Mouse (Mus musculus) retina, embryonic 14.5 days (tissue): ENCODE data around the gene Klhl12.
"Not testable (repeated sequence)": the region's sequence is repeated elsewhere in the genome, so short reads cannot be mapped to it uniquely, and the experiment has no call there.

Experiments used
- DNase-seq: peaks from one replicate; pipeline ENCODE4 v3.0.0-alpha.2; 2015; ENCODE audit warnings: low spot score

Klhl12 gene

DNA sequence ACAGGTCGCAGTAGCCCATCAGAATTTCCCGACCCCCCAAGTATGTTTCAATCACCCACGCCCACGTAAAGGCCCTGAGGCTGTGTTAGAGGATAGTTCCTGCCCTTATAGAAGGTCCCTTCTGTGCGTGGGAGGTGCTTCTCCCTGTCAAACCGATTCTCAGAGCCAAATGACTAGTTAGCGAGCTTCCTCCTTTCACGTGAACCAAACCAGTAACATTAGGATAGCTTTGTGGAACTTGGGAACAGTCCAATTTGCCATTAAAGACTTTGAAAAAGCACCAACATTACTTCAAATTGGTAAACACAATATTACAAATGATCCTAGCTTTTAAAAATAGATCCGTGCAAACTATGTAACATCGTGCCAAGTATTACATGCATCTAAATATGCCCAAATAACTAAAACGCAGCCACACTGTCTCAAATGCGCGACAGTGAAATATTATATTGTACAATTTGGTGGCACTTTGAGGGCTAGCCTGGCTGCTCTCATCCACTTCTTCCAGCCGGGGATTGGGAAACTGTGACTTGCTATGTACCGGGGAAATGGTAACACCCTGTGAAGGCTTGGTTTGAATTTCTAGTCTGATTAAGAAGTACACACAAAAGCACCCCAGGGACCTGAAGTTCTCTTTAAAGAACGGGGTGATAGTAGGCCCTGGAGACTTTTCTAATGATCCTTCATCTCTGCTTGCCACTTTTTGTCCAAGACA lies 58.7 kb downstream of the Klhl12 start:
- DNase-seq: no peak

DNA sequence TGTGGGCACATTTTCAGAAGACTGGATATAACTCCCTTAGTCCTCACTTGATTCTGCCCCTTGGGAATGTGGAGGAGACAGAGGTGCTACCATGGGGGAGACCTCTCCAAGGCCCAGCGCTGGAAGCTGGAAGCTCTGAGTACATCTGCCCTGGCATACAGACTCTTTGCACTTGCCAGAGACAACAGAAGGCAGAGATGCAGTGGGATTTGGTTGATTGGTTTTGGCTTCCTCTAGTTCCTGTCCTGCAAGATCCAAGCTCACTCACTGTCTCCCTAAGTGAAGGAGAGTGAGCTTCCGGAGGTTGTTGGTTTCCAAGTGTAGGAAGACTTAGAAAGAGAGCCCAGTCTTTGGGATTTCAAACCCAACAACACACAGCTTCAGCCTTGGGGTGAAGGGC lies 60.6 kb downstream of the Klhl12 start:
- DNase-seq: no peak

DNA sequence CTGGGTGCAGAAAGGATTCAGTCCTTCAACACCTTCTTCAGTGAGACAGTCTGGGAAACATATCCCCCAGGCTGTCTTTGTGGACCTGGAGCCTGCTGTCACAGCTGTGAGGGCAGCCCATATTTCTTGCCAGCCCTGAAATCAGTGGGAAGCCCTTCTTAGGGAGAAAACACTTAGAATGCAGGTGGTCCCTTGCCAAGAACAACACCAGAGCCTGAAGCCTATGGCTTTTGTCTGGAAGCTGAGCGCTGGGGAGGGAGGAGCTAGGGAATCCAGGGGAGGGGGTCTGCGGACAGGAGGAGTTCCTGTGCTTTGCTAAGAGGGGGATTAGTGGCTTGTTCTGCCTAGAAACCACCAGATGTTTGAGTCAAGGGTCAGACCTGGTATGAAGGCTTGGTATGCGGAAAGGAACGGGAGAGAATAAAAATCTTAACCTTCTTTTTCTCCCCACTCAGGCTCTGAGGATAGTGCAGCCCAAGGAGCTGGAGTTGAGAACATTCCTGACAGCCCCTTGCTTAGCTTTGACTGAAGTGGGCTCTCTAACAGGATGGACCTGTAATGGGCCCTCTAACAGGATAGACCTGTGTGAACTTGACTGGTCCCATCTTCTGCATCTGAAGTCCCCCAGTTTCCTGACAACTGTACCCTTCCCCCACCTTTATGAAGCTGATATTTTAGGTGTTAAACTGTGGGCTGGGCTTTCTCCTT lies 61.3 kb downstream of the Klhl12 start:
- peak; percentile 40 for DNase-seq

DNA sequence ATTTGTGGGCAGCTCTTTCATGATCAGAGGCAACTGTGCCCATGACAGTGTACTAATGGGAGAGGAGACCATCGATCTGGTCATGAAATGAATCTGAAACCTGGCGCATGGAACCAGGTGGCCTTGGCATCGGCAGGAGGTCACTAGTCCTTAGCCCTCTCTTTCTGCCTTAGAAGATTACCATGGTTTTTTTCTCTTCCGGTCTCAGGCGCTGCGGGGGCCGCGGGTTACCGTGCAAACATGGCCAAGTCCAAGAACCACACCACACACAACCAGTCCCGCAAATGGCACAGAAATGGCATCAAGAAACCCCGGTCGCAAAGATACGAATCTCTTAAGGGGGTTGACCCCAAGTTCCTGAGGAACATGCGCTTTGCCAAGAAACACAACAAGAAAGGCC lies 62.5 kb downstream of the Klhl12 start:
- not testable (repeated sequence) for DNase-seq

DNA sequence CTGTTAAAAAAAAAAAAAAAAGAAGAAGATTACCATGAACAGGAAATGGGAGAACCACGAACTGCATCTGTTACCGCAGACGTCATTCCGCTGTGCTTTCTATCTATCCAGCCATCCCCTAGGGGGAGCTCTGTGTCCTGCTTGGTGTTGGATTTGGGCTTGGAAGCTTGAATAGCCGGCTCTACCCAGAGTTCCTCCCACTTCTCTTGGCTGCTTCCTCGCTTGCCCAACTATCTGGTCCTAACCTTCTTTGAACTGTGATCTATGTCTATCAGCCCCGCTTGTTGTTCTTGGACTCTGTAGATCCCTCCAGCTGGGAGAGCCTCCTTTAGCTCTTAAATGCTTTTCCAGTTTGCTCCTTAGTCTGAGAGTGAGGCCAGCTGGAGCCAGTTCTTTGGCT lies 63.3 kb downstream of the Klhl12 start:
- DNase-seq: peak; percentile 88

DNA sequence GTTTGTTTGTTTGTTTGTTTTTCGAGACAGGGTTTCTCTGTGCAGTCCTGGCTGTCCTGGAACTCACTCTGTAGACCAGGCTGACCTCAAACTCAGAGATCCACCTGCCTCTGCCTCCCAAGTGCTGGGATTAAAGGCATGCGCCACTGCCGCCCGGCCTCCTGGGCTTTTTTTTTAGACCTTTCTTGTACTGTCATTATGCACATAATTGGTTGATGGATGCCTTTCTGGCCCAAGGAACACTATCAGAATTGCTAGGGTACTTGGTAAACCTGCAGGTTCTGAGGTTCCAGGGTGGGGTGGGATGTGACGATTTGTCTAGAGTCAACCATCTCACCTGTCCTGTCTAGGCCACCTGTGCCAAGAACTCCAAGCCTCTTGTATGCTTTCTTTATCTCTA lies 63.9 kb downstream of the Klhl12 start:
- DNase-seq: not testable (repeated sequence)

DNA sequence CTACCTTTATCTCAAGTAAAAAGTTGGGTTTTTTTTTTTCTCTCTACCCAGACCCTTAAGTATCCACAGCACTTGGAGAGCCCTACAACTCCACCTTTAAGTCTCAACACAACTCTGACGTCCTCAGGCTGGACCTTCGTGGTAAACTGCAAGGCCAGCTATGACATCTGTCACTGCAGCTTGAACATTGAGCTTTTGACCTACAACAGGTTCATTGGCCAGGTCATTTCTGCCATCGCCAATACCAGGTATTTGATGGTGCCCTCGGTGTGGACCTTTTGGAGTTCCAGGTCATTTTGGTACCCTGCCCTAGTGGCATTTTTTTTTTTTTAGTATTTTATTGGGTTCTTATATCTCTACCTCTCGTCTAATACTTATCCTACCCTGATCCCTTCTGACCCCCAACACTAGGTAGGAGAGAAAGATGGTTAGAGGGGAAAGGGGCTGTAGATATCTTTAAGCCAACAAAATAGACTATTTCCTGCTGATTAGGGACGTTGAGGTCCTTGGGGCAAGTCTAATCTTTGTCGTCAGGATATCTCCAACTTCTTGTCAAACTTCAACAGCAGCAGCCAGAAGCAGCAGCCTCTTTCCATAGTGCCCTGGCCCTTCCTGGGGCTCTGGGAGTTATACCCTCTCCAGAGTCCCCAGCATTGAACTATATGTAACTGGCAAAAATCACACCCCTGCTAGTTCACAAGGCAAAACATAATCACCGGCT lies 64.8 kb downstream of the Klhl12 start:
- DNase-seq: no peak

DNA sequence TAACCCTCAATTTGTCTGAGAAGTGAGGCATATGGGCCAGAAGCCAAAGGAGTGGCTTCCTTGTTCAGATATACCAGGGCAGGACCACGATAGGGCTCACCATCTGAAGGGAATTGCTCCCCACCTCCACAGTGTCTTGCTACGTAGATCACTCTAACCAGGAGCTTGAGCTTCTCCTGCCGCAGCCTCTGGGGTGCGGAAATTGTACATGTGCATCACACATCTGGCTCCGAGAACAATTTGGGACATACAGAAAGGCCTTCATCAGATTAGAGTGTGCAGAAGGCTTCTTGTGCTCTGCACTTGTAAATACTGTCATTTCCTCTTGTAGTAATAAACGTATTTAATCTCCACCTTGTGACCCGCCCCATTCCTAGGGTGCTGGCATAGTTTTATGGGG lies 65.8 kb downstream of the Klhl12 start:
- no peak for DNase-seq

DNA sequence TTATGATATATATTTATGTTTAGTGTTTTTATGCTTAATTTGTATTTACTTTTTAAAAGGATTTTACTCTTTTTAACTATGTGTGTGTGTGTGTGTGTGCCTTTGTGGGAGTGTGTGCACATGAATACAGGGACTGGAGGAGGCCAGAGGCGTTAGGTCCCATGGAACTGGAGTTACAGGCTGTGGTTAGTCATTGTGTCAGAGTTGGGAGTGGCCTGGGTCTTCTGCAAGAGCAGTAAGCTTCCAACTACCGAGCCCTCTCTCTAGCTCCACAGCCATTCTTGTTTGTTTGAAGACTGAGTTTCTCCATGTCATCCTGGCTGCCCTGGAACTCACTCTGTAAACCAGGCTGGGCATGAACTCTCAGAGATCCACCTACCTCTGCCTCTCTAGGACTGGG lies 67.0 kb downstream of the Klhl12 start:
- no peak for DNase-seq

DNA sequence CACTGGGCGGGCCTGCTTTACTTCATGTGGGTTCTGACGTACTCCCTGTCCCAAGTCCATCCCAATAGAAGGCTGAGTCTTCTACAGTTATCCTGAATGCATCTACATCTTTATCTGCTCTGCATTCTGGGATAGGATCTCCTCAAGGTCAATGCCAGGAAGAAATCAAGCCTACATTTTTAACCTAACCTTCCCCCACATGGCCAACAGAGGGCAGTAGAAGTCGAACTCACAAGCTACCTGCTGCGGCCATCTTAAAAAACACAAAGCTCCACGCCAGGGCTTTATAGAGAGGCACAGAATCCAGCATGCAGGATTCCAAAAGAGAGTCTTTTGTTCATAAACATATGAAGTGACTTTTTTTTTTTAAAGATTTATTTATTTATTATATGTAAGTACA lies 69.1 kb downstream of the Klhl12 start:
- peak; percentile 22 for DNase-seq

DNA sequence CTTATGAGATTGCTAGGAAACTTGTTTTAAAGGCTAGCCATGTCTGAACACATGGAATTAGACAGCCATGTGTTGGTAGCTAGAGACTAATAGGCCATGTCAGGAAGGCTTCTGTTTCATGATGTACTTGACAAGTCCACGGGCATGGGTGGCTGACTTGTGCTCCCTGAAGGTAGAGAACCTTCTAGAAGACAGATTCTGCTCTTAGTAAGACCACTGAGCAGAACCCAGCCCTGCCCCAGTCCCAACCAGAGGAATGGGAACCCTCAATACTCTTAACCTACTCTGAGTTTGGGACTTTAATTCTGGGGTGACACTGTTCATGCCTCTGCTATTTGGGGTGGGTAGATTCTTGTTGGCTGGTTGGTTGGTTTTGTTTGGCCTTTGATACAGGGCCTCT lies 69.7 kb downstream of the Klhl12 start:
- DNase-seq: no peak

DNA sequence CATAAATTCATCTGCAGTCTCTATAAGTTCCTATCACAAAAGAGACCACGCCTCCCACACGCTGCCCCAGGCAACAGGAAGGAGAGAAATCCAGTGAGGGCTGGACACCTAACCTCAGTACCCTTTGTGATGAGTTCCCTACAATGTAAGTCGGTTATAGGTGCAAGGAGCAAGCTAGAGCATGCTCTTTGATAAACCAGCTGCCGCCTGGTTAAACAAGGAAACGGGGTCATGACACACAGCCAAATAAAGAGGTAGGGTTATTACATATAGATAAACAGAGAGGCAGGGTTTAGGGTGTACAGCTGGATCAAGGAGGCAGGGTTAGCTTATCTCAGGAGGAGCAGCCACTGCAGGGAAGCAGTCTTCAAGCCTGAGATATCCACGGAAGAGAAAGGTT lies 71.4 kb downstream of the Klhl12 start:
- no peak for DNase-seq

DNA sequence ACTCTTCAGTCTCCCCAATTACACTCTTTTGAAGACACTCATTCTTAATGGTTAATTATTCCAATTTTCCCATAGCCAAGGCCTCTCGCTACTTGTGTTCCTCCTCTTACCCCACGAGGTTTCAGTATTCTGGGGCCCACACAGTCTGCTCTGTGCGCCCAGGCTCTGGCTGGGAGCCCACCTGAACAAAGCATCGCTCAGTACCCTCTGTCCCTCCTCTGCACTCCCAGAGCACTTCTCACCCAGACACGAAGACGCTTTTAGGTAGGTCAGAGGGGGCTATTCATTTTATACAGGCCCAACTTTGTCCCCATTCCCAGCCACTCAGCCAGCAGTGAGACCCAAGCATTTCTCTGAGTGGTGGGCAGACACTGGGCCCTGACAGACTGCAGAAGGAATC lies 75.3 kb downstream of the Klhl12 start:
- no peak for DNase-seq

DNA sequence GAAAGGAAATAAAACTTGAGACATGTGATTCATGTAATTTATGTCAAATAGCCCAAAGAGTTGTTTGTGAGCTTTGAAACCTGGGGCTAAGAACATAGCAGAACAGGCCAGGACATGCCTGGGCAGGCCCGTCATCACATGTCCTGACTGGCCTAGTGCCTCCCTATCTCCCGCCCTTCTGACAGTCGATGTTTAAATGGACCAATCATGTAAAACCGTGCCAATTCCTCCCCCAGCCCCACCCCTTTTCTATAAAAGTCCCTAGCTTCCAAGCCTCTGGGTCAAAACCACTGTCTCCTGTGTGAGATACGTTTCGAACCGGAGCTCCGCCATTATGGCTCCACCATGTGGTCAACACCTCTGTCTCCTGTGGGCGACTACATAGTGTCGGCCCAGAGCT lies 78.4 kb downstream of the Klhl12 start:
- not testable (repeated sequence) for DNase-seq

DNA sequence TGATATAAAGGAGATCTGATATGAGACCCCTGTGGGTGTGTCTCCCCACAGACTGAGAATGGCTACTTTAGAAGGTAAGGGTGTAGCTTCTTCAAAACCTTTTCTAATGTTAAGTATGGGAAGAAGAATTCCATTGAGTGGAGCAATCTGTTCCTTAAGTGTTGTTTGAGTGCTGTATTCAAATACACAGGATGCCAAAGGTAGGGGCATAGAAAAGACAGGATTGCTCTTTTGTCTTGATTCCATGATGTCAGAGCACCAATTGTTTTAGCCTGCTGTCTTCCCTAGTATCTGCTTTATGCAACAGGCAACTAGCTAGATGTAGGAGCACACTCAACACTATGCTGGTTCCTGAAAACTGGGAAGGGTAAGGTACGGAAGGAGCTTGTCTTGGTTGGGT lies 79.7 kb downstream of the Klhl12 start:
- DNase-seq: no peak

DNA sequence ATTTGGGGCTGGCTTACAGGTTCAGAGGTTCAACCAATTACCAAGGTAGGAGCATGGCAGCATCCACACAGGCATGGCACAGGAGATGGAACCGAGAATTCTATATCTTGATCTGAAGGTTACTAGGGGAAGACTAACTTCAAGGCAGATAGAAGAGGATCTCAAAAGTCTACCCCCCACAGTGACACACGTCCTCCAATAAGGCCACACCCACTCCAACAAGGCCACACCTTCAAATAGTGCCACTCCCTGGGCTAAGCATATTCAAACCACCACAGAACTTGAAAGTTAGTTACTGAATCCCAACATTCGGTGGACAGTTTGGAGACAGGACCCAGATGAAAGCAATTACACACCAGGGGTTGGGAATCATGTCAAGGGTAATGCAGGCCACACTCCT lies 80.2 kb downstream of the Klhl12 start:
- no peak for DNase-seq

DNA sequence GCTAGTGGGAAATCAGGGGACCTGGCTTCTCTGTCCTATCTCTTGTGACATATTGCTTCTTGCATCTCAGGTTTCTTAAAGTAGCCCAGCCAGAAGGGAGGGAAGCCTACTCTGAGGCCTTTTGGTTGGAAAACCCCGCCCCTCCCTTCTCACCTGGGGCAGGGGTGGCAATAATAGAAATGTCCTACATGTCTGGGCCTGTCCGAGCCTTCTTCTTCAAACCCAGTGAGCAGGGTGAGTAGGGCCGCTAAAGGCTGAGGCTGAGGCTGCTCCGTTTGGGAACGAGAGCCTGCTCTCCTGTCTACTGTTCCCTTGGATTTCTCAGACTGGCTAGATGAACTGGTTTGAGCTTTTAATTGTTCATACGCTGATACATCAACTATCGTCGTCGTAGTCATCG lies 85.3 kb downstream of the Klhl12 start:
- no peak for DNase-seq
